Mouse (Mus musculus): ENCODE data around the gene Gm21954. TPM values are rescaled to one million over a fixed set of nuclear protein-coding genes. Genes with fewer than 3 reads are reported as not detected.
A peak's percentile ranks its signal among the peaks of the same experiment; 100 is the strongest.

The Gm21954 gene
- total RNA-seq, 2 experiments from 2014 or later: not detected

GRCm38 (mm10) chr3:55443271-55443670 is 28.7 kb downstream of the Gm21954 start:
- Histone ChIP-seq H3K4me3 (no peak overlapping the region), H3K27ac (peak overlapping the region; percentile 84)
- no peak for DNase-seq (ENCODE audit: extremely low spot score in 1 of 2, low spot score in 2 of 2)
- intact Hi-C loops (cut with DNase I): loop anchor here (2.0 kb wide), 2 partner anchors 28 to 34 kb away; no protein-coding TSS in a partner anchor
- no peak for TF ChIP-seq CTCF (IDR thresholded peaks at IDR 0.05)

GRCm38 (mm10) chr3:55442012-55442645 is 29.9 kb downstream of the Gm21954 start:
- Histone ChIP-seq H3K27ac (peak overlapping the region; percentile 84), H3K4me3 (no peak overlapping the region)
- no peak for TF ChIP-seq CTCF (IDR thresholded peaks at IDR 0.05)
- intact Hi-C loops (cut with DNase I): loop anchor here (2.0 kb wide), 2 partner anchors 27 to 35 kb away; no protein-coding TSS in a partner anchor
- peak in 1 of 2 experiments; percentile 65 for DNase-seq (ENCODE audit: extremely low spot score in 1 of 2, low spot score in 2 of 2)

GRCm38 (mm10) chr3:55440342-55440741 is 31.7 kb downstream of the Gm21954 start:
- no peak for TF ChIP-seq CTCF (IDR thresholded peaks at IDR 0.05)
- intact Hi-C loops (cut with DNase I): no loop called here

GRCm38 (mm10) chr3:55438824-55439446 is 33.1 kb downstream of the Gm21954 start:
- DNase-seq (ENCODE audit: extremely low spot score in 1 of 2, low spot score in 2 of 2): no peak
- intact Hi-C loops (cut with DNase I): no loop called here
- Histone ChIP-seq H3K27ac (peak overlapping the region; percentile 84), H3K4me3 (no peak overlapping the region)
- TF ChIP-seq CTCF (IDR thresholded peaks at IDR 0.05): no peak

More at GRCm38 (mm10) chr3:55440342-55440741, 31.7 kb downstream of the Gm21954 start:
- no peak for DNase-seq (ENCODE audit: extremely low spot score in 1 of 2, low spot score in 2 of 2)
- Histone ChIP-seq H3K27ac (peak overlapping the region; percentile 84), H3K4me3 (no peak overlapping the region)

GRCm38 (mm10) chr3:55434276-55434675 is 37.7 kb downstream of the Gm21954 start:
- intact Hi-C loops (cut with DNase I): no loop called here
- DNase-seq (ENCODE audit: extremely low spot score in 1 of 2, low spot score in 2 of 2): no peak
- Histone ChIP-seq H3K4me3 (no peak overlapping the region), H3K27ac (no peak overlapping the region; the same call in 1 of the 2 replicates)
- no peak for TF ChIP-seq CTCF (IDR thresholded peaks at IDR 0.05)

DNA sequence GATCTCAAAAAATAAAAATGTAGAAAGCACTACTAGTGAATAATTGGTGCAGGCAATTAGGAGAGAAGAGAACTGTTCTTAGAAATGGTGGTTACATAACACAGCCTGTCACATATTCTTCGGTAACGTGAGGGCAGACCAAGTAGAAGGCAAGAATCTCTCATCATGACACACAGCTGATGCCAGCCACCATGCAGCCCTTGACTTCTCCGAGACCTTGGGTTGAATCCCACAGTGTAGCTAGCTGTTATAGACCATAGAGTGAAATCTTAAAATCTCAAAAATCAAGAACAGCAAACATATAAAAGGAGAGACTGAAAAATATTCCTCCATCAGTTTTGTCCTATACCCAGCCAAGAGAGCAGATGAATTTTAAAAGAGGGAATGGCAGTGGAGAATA is 40.8 kb downstream of the Gm21954 start:
- Histone ChIP-seq H3K27ac (peak overlapping the region; percentile 56), H3K4me3 (no peak overlapping the region)
- no peak for DNase-seq (ENCODE audit: extremely low spot score in 1 of 2, low spot score in 2 of 2)
- intact Hi-C loops (cut with DNase I): no loop called here
- no peak for TF ChIP-seq CTCF (IDR thresholded peaks at IDR 0.05)

DNA sequence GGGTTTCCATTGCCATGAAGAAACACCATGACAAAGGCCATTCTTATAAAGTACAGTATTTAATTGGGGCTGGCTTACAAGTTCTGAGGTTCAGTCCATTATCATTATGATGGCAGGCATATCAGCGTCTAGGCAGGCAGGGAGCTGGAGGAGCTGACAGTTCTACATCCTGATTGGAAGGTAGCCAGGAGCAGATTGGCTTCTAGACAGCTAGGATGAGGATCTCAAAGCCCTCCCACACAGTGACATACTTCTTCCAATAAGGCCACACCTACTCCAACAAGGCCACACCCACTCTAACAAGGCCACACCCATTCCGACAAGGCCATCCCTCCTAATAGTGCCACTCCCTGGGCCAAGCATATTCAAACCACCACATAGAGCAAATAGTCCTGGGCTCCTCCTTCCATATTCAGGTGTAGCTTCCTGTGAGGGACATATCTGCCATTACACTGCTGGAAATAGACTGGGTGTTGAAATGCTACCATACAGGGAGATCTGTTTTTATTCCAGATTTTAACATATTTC is 41.9 kb downstream of the Gm21954 start:
- intact Hi-C loops (cut with DNase I): no loop called here
- no peak overlapping the region; the same call in 1 of the 2 replicates for H3K27ac ChIP-seq
- DNase-seq (ENCODE audit: extremely low spot score in 1 of 2, low spot score in 2 of 2): no peak
- TF ChIP-seq CTCF (IDR thresholded peaks at IDR 0.05): no peak
- H3K4me3 ChIP-seq: no peak overlapping the region

DNA sequence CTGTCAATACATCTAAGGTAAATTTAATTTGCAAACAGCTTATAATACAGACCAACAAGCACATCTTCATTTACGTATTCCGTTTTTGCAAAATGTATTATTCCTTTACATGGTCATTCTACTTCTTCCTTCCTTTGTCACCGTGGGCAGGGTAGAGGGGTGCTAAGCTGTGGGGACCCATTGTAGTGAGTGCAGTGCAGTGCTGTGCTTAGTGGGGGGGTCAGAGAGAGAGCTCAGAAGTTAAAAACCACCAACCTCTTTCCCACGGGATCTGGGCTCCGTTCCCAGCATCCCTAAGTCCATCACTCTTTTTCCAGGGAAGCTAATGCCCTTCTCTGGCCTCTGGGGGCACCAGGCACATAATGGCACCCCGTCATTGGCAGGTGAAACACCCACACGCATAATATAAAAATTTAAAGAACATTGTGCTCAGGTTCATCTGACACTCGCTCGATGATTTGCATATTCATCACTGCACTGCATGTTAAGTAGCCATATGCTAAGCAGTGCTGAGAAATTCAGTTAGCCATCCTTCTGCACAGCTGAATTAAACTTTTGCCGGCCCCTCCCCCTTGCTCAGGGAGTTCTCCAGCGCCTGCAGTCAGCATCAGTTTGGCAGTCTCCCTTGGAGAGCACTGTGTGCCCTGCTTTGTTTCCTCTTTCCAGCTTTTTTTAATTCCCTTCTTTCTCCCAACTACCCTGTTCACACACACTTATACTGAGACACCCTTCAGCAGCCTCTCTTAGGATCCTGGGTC is 48.2 kb downstream of the Gm21954 start:
- H3K27ac ChIP-seq: peak overlapping the region; percentile 76
- intact Hi-C loops (cut with DNase I): no loop called here
- no peak for TF ChIP-seq CTCF (IDR thresholded peaks at IDR 0.05)
- H3K4me3 ChIP-seq: no peak overlapping the region
- peak; percentile 71 to 74 for DNase-seq (ENCODE audit: extremely low spot score in 1 of 2, low spot score in 2 of 2)

DNA sequence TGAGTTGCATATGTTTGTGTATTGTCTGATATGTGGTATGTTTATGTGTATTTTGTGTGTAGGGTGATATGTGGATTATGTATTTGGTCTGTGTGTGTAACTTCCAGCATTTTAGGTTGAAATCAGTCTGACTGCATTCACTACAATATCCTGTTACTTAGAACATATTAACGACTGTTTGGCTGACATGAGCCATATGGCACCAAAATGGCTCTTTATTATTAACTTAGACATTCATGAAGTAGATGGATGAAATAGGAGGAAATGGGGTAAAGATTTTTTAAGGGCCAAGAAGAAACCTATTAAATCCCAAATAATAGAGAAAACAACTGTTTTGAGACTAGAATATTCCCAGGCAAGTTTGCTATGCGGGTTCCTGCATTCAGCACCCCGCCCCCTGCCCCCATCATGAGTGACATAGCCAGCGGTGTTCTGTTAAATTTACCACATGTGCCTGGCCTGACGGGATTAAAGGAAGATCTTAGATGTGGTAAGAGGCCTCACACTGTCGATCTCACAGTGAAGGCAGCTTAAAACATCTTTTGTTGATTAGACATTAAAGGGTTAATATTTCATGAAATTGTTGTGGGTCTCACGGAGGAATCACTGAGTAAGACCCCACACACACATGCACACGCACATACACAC is 51.5 kb downstream of the Gm21954 start:
- no peak for DNase-seq (ENCODE audit: extremely low spot score in 1 of 2, low spot score in 2 of 2)
- intact Hi-C loops (cut with DNase I): no loop called here
- Histone ChIP-seq H3K27ac (no peak overlapping the region), H3K4me3 (no peak overlapping the region)
- TF ChIP-seq CTCF (IDR thresholded peaks at IDR 0.05): no peak

DNA sequence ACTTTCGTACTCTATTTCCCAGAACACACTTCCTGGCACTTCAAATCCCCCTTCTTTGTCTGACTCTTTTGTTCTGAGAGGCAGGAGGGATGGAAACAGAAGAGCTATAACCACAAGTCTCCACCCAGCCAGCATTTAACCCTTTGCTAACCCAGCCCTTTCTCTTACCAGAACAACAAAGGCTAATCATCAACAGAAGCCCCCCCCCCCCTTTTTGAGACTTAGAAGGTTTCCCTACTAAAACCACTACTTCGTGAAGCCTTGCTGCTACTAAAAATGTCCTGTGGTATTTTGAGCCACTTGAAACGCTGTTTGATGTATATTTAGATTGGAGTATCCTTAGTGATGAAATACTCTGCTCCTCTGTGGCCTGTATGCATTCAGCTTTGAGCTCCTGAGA is 52.7 kb downstream of the Gm21954 start:
- H3K4me3 ChIP-seq: no peak overlapping the region
- H3K27ac ChIP-seq: no peak overlapping the region
- intact Hi-C loops (cut with DNase I): no loop called here
- DNase-seq (ENCODE audit: extremely low spot score in 1 of 2, low spot score in 2 of 2): no peak
- no peak for TF ChIP-seq CTCF (IDR thresholded peaks at IDR 0.05)

GRCm38 (mm10) chr3:55418845-55419244 is 53.2 kb downstream of the Gm21954 start:
- Histone ChIP-seq H3K27ac (peak overlapping the region; percentile 28; the same call in 1 of the 2 replicates), H3K4me3 (no peak overlapping the region)
- TF ChIP-seq CTCF (IDR thresholded peaks at IDR 0.05): no peak
- DNase-seq (ENCODE audit: extremely low spot score in 1 of 2, low spot score in 2 of 2): no peak
- intact Hi-C loops (cut with DNase I): no loop called here
